Mouse (Mus musculus): Measurements from ENCODE around the gene Gm8113.
"Not testable (repeated sequence)": the region's sequence is repeated elsewhere in the genome, so short reads cannot be mapped to it uniquely, and the experiment has no call there.

The Gm8113 gene

GRCm38 (mm10) chr14:43924688-43925403 lies at the start of gene Gm8113:
Gm8113 (plus strand) TSS chr14:43925390.
- peak; percentile 28 for DNase-seq (ENCODE audit: low read depth, low spot score)

- not testable (repeated sequence) for DNase-seq (ENCODE audit: low read depth, low spot score)
Observed at GRCm38 (mm10) chr14:43875417-43875816, 49.8 kb upstream of the Gm8113 start, which contains the start of gene Ear1. Ear1 (minus strand) TSS chr14:43875517.

GRCm38 (mm10) chr14:43877789-43878188 lies 47.4 kb upstream of the Gm8113 start:
- not testable (repeated sequence) for DNase-seq (ENCODE audit: low read depth, low spot score)

GRCm38 (mm10) chr14:43879966-43880545 lies 45.1 kb upstream of the Gm8113 start:
- not testable (repeated sequence) for DNase-seq (ENCODE audit: low read depth, low spot score)

GRCm38 (mm10) chr14:43886235-43886634 lies 39.0 kb upstream of the Gm8113 start:
- not testable (repeated sequence) for DNase-seq (ENCODE audit: low read depth, low spot score)

- DNase-seq (ENCODE audit: low read depth, low spot score) = not testable (repeated sequence)
Observed at GRCm38 (mm10) chr14:43891288-43891687, 33.9 kb upstream of the Gm8113 start.

GRCm38 (mm10) chr14:43895357-43895756 lies 29.8 kb upstream of the Gm8113 start:
- DNase-seq (ENCODE audit: low read depth, low spot score) = not testable (repeated sequence)

GRCm38 (mm10) chr14:43898577-43898976 lies 26.6 kb upstream of the Gm8113 start:
- not testable (repeated sequence) for DNase-seq (ENCODE audit: low read depth, low spot score)

- not testable (repeated sequence) for DNase-seq (ENCODE audit: low read depth, low spot score)
Observed at GRCm38 (mm10) chr14:43918214-43918613, 7.0 kb upstream of the Gm8113 start.

GRCm38 (mm10) chr14:43923459-43923858 lies 1.7 kb upstream of the Gm8113 start, which contains the start of gene Ear10:
Ear10 (minus strand) TSS chr14:43923559.
- DNase-seq (ENCODE audit: low read depth, low spot score) = not testable (repeated sequence)

GRCm38 (mm10) chr14:43925404-43925950 lies 287 bp downstream of the Gm8113 start:
- peak; percentile 3 for DNase-seq (ENCODE audit: low read depth, low spot score)

GRCm38 (mm10) chr14:43932991-43933390 lies 7.8 kb downstream of the Gm8113 start:
- DNase-seq (ENCODE audit: low read depth, low spot score) = not testable (repeated sequence)

- DNase-seq (ENCODE audit: low read depth, low spot score) = not testable (repeated sequence)
Observed at GRCm38 (mm10) chr14:43933399-43933798, 8.2 kb downstream of the Gm8113 start.

GRCm38 (mm10) chr14:43953382-43953781 lies 28.2 kb downstream of the Gm8113 start:
- not testable (repeated sequence) for DNase-seq (ENCODE audit: low read depth, low spot score)

GRCm38 (mm10) chr14:43955074-43955473 lies 29.9 kb downstream of the Gm8113 start:
- not testable (repeated sequence) for DNase-seq (ENCODE audit: low read depth, low spot score)

GRCm38 (mm10) chr14:43956769-43957168 lies 31.6 kb downstream of the Gm8113 start, which contains the start of gene Ang5:
Ang5 (plus strand) TSS chr14:43957069.
- DNase-seq (ENCODE audit: low read depth, low spot score) = not testable (repeated sequence)
